Comparison of ENCODE assay signal across 8 mouse cellular contexts in genomic region chr1:87174006-87174955, GRCm38 (mm10). TPM values are rescaled to one million over a fixed set of nuclear protein-coding genes. Genes with fewer than 3 reads are reported as not detected.
DNase-seq lines count a peak whose midpoint lies in the region; ATAC-seq and TF ChIP-seq lines count a peak whose summit lies in the region.

No protein-coding gene starts in this region.

- DNase-seq in urinary bladder, adult 18-20 months (ENCODE audit: low spot score in 2 of 2): peak; percentile 14 to 28
- no peak for DNase-seq in urinary bladder, postnatal 10 days (ENCODE audit: low spot score)
- DNase-seq in cerebellum, postnatal 25 days: peak; percentile 67 to 72
- peak; percentile 69 for DNase-seq in gastrocnemius, postnatal 14 days
- DNase-seq in thymus, adult 2 months: peak; percentile 61

- no peak overlapping the region for H3K27ac ChIP-seq in intestine, postnatal 0 days (ENCODE audit: low read depth, low read length)
- H3K27ac ChIP-seq in limb, embryonic 13.5 days: no peak overlapping the region
- H3K27ac ChIP-seq in thymus, adult 2 months (ENCODE audit: control insufficient read depth, insufficient read depth, low read length): no peak overlapping the region

- no peak overlapping the region for H3K4me3 ChIP-seq in intestine, postnatal 0 days (ENCODE audit: low read depth, low read length)
- H3K4me3 ChIP-seq in limb, embryonic 13.5 days: no peak overlapping the region
- no peak overlapping the region for H3K4me3 ChIP-seq in thymus, adult 2 months (ENCODE audit: control insufficient read depth, insufficient read depth, low read length)

- TF ChIP-seq CTCF in intestine, postnatal 0 days (IDR thresholded peaks at IDR 0.05; ENCODE audit: low read depth): peak; percentile 79
- TF ChIP-seq CTCF in thymus, adult 2 months (IDR thresholded peaks at IDR 0.05; ENCODE audit: borderline replicate concordance, control insufficient read depth, extremely low read depth, insufficient read depth, low read length, poor library complexity): peak; percentile 87

- H3K9ac ChIP-seq in intestine, postnatal 0 days (ENCODE audit: low read depth, low read length): no peak overlapping the region
- no peak overlapping the region for H3K9ac ChIP-seq in limb, embryonic 13.5 days

- no peaks in the 10 kb centered on the region for H3K4me1 ChIP-seq in intestine, postnatal 0 days (replicated peaks; ENCODE audit: control insufficient read depth, insufficient read depth, low read length)
- H3K4me1 ChIP-seq in limb, embryonic 13.5 days: peaks cover 37% of the 10 kb centered on the region
- no peaks in the 10 kb centered on the region for H3K4me1 ChIP-seq in thymus, adult 2 months (replicated peaks; ENCODE audit: control insufficient read depth, insufficient read depth, low read length)

- no peaks in the 10 kb centered on the region for H3K36me3 ChIP-seq in intestine, postnatal 0 days (ENCODE audit: control insufficient read depth, insufficient read depth)
- H3K36me3 ChIP-seq in limb, embryonic 13.5 days: no peaks in the 10 kb centered on the region
- H3K36me3 ChIP-seq in thymus, adult 2 months (ENCODE audit: control insufficient read depth, insufficient read depth, low read length): no peaks in the 10 kb centered on the region

- H3K27me3 ChIP-seq in intestine, postnatal 0 days (replicated peaks; ENCODE audit: control insufficient read depth, insufficient read depth, low read length): peaks cover 8% of the 10 kb centered on the region; the same call in 1 of the 2 replicates
- H3K27me3 ChIP-seq in limb, embryonic 13.5 days: peaks cover 70% of the 10 kb centered on the region
- no peaks in the 10 kb centered on the region; the same call in 1 of the 2 replicates for H3K27me3 ChIP-seq in thymus, adult 2 months (ENCODE audit: control insufficient read depth, insufficient read depth, low read length)

- peak overlapping the region; percentile 55 for H3K4me2 ChIP-seq in intestine, postnatal 0 days (replicated peaks; ENCODE audit: low read depth)
- H3K4me2 ChIP-seq in limb, embryonic 13.5 days (replicated peaks): peak overlapping the region; percentile 39

- intact Hi-C loops in gastrocnemius, postnatal 14 days (cut with DNase I; ENCODE audit: low total_unique reads): no loop called here

- TF ChIP-seq POLR2A in thymus, adult 2 months (IDR thresholded peaks at IDR 0.05; ENCODE audit: control insufficient read depth, extremely low read depth, insufficient read depth, low read length, poor library complexity): no peak

- 28% methylated on average over 28 of the region's 28 CpGs for WGBS in intestine, postnatal 0 days
- WGBS in limb, embryonic 13.5 days: 24% methylated on average over 28 of the region's 28 CpGs
- 36% methylated on average over 28 of the region's 28 CpGs for WGBS in thymus, adult 2 months

- no peaks in the 10 kb centered on the region for H3K9me3 ChIP-seq in intestine, postnatal 0 days (ENCODE audit: control insufficient read depth)
- H3K9me3 ChIP-seq in limb, embryonic 13.5 days: no peaks in the 10 kb centered on the region

- ATAC-seq in intestine, postnatal 0 days: peak; percentile 49; the same call in 1 of the 2 replicates
- ATAC-seq in limb, embryonic 13.5 days (ENCODE audit: low FRiP score, low read depth): peak; percentile 21; the same call in 1 of the 2 replicates
- 0 out of 2 replicates have a peak, but pooled peaks have one; percentile 24 for ATAC-seq in monocyte, adult 5-6 weeks (replicated peaks; ENCODE audit: insufficient number of reproducible peaks, low FRiP score, low TSS enrichment, poor library complexity, severe bottlenecking)

RNA-seq across cellular contexts. Expression of gene Prss56, which starts 8.8 kb away (rescaled TPM):
- total RNA-seq in gastrocnemius, postnatal 14 days (2021): not detected
- polyA plus RNA-seq in intestine, postnatal 0 days (2015; fragmentation: Nextera tagmentation; extraction: Ambion mirVana): not detected in 2 replicates
- 0.19 TPM in 1 of 2 replicates, not detected in the other for polyA plus RNA-seq in limb, embryonic 13.5 days (2015; fragmentation: Nextera tagmentation; extraction: Ambion mirVana)
- not detected in 3 replicates for total RNA-seq in monocyte, adult 5-6 weeks (2017)
- 0.10 and 0.23 TPM in 2 replicates for polyA plus RNA-seq in thymus, adult 2 months (2012; rRNA removed)

RNA-seq across cellular contexts. Expression of gene Chrnd, which starts 16.1 kb away (rescaled TPM):
- 1 to 10 TPM; 4.4 to 5.2 TPM for total RNA-seq in gastrocnemius, postnatal 14 days (2021)
- polyA plus RNA-seq in intestine, postnatal 0 days (2015; fragmentation: Nextera tagmentation; extraction: Ambion mirVana): not detected in 2 replicates
- 4.5 and 4.8 TPM in 2 replicates for polyA plus RNA-seq in limb, embryonic 13.5 days (2015; fragmentation: Nextera tagmentation; extraction: Ambion mirVana)
- not detected in 3 replicates for total RNA-seq in monocyte, adult 5-6 weeks (2017)
- 0.09 TPM in 1 of 2 replicates, not detected in the other for polyA plus RNA-seq in thymus, adult 2 months (2012; rRNA removed)

RNA-seq across cellular contexts. Expression of gene Ecel1, which starts 18.0 kb away (rescaled TPM):
- not detected for total RNA-seq in gastrocnemius, postnatal 14 days (2021)
- polyA plus RNA-seq in intestine, postnatal 0 days (2015; fragmentation: Nextera tagmentation; extraction: Ambion mirVana): 0.64 and 0.67 TPM in 2 replicates
- 0.69 and 1.1 TPM in 2 replicates for polyA plus RNA-seq in limb, embryonic 13.5 days (2015; fragmentation: Nextera tagmentation; extraction: Ambion mirVana)
- total RNA-seq in monocyte, adult 5-6 weeks (2017): not detected in 3 replicates
- 1.7 and 2.4 TPM in 2 replicates for polyA plus RNA-seq in thymus, adult 2 months (2012; rRNA removed)

RNA-seq across cellular contexts. Expression of gene Chrng, which starts 30.2 kb away (rescaled TPM):
- total RNA-seq in gastrocnemius, postnatal 14 days (2021): 1 to 10 TPM; 1.5 to 1.7 TPM
- not detected in 2 replicates for polyA plus RNA-seq in intestine, postnatal 0 days (2015; fragmentation: Nextera tagmentation; extraction: Ambion mirVana)
- 18.2 and 20.8 TPM in 2 replicates for polyA plus RNA-seq in limb, embryonic 13.5 days (2015; fragmentation: Nextera tagmentation; extraction: Ambion mirVana)
- not detected in 3 replicates for total RNA-seq in monocyte, adult 5-6 weeks (2017)
- polyA plus RNA-seq in thymus, adult 2 months (2012; rRNA removed): 0.15 and 0.27 TPM in 2 replicates

RNA-seq across cellular contexts. Expression of gene Eif4e2, which starts 39.4 kb away (rescaled TPM):
- 10 to 100 TPM; 54.3 to 61.6 TPM for total RNA-seq in gastrocnemius, postnatal 14 days (2021)
- polyA plus RNA-seq in intestine, postnatal 0 days (2015; fragmentation: Nextera tagmentation; extraction: Ambion mirVana): 175 and 179 TPM in 2 replicates
- polyA plus RNA-seq in limb, embryonic 13.5 days (2015; fragmentation: Nextera tagmentation; extraction: Ambion mirVana): 178 and 181 TPM in 2 replicates
- 145 to 170 TPM (median 152 TPM) in 3 replicates for total RNA-seq in monocyte, adult 5-6 weeks (2017)
- polyA plus RNA-seq in thymus, adult 2 months (2012; rRNA removed): 41.9 and 45.0 TPM in 2 replicates
